Mouse (Mus musculus): ENCODE measurements around the gene Abcc9.
A peak's percentile ranks its signal among the peaks of the same experiment; 100 is the strongest.

DNA sequence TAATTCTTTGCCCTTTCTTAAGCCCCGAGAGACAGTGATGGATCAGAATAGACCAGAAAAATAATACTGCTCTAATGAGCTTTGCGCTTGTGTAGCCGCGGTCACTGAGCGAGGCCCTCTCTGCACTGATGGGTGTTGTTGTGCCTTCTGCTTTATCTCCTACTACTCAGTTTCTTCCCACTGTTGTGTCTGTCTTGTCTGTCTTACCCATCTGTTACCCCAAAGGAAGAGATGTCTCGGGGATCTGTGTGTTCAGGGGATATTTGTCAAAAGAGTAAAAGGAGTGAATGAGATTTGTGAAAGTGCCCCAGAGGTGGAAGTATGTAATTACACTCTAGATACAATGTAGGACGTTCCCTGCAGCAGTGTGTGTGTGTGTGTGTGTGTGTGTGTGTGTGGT lies 16.1 kb upstream of the Abcc9 start:
- TF ChIP-seq CTCF (IDR thresholded peaks at IDR 0.05; ENCODE audit: low read depth) (peak; percentile 23), EP300 (IDR thresholded peaks at IDR 0.05; ENCODE audit: low read depth) (no peak)
